Mouse (Mus musculus) heart, postnatal 0 days (tissue): ENCODE measurements around the gene Slco1a5. TPM values are rescaled to one million over a fixed set of nuclear protein-coding genes. Genes with fewer than 3 reads are reported as not detected.
"Not testable (repeated sequence)": the region's sequence is repeated elsewhere in the genome, so short reads cannot be mapped to it uniquely, and the experiment has no call there.

Experiments used
- ATAC-seq: fragments of 200-750 bp; cut with Nextera tagmentation; 2 replicates; pipeline ENCODE4 v1.8.0; 2017; ENCODE audit warnings: low read depth, moderate number of reproducible peaks, moderate library complexity; ENCODE audit not compliant: insufficient read depth
- DNase-seq: peaks from one replicate; pipeline ENCODE4 v3.0.0-alpha.2; 2016; ENCODE audit warnings: low spot score
- H3K27ac ChIP-seq: fragments of 300-500 bp; sonication (generic); 2 replicates; pipeline ENCODE4 v1.5.1; 2014; ENCODE audit warnings: low read depth, mild to moderate bottlenecking
- H3K27me3 ChIP-seq: fragments of 300-500 bp; sonication (generic); 2 replicates; pipeline ENCODE4 v1.6.1; 2014; ENCODE audit warnings: low read length, mixed read lengths; ENCODE audit not compliant: control insufficient read depth, insufficient read depth
- H3K36me3 ChIP-seq: fragments of 300-500 bp; sonication (generic); replicated peaks from 2 replicates; pipeline ENCODE4 v1.6.1; 2014; ENCODE audit warnings: low read length, mixed read lengths; ENCODE audit not compliant: control insufficient read depth, insufficient read depth
- H3K4me1 ChIP-seq: fragments of 300-500 bp; sonication (generic); 2 replicates; pipeline ENCODE4 v1.6.1; 2014; ENCODE audit warnings: antibody characterized with exemption; ENCODE audit not compliant: control insufficient read depth, insufficient read depth
- H3K4me2 ChIP-seq: fragments of 300-500 bp; sonication (generic); 2 replicates; pipeline ENCODE4 v1.6.1; 2014; ENCODE audit warnings: low read depth, mild to moderate bottlenecking, low read length, moderate library complexity
- H3K4me3 ChIP-seq: fragments of 300-500 bp; sonication (generic); 2 replicates; pipeline ENCODE4 v1.5.1; 2014; ENCODE audit warnings: low read depth, low read length
- H3K9ac ChIP-seq: fragments of 300-500 bp; sonication (generic); replicated peaks from 2 replicates; pipeline ENCODE4 v1.6.1; 2014; ENCODE audit warnings: low read depth, low read length, mixed read lengths
- H3K9me3 ChIP-seq: fragments of 300-500 bp; sonication (generic); replicated peaks from 2 replicates; pipeline ENCODE4 v1.6.1; 2016; ENCODE audit warnings: low read length; ENCODE audit not compliant: control insufficient read depth
- CTCF ChIP-seq: IDR thresholded peaks from 2 replicates; pipeline ENCODE4 v1.5.1; 2016; ENCODE audit warnings: antibody characterized with exemption, control low read depth, low read depth
- EP300 ChIP-seq: IDR thresholded peaks from 2 replicates; pipeline ENCODE4 v1.6.1; 2016; ENCODE audit warnings: antibody characterized with exemption, low read depth
- WGBS: fragments of 180-500 bp; shearing (Covaris S2); extraction: QIAGEN DNeasy Blood & Tissue Kit; methylation state at CpG from one replicate; pipeline ENCODE4 v1.1.7; 2014; 5-methylcytosine and 5-hydroxymethylcytosine counted together
- polyA plus RNA-seq: library from polyadenylated mRNA; unstranded; fragments of >200 nt; fragmentation: Nextera tagmentation; extraction: Ambion mirVana; gene quantifications from 2 replicates; pipeline ENCODE4 v1.2.1, GENCODE M21; 2015
- total RNA-seq: library from RNA; depleted of rRNA; stranded (reverse); fragments of >200 nt; gene quantifications from 2 replicates; pipeline ENCODE4 v1.2.3, GENCODE M21; 2014; ENCODE audit warnings: low replicate concordance

Slco1a5 gene
- total and polyA plus RNA-seq, 2 experiments from 2014 or later, result not detected

- no peak overlapping the region for H3K4me3 ChIP-seq
- H3K4me1 ChIP-seq, result no peaks in the 10 kb centered on the region
- H3K9me3 ChIP-seq, result no peaks in the 10 kb centered on the region
- WGBS, result 67% methylated on average over 9 of the region's 9 CpGs
- H3K36me3 ChIP-seq, result peaks cover 86% of the 10 kb centered on the region
- DNase-seq (no peak), ATAC-seq (no peak)
- TF ChIP-seq CTCF (peak; percentile 42), EP300 (no peak)
- no peak overlapping the region for H3K4me2 ChIP-seq
- H3K9ac ChIP-seq, result no peak overlapping the region
- H3K27me3 ChIP-seq, result no peaks in the 10 kb centered on the region
- H3K27ac ChIP-seq, result no peak overlapping the region
These were observed 40.3 kb upstream of the Slco1a5 start for GRCm38 (mm10) chr6:142363019-142363576.

DNA sequence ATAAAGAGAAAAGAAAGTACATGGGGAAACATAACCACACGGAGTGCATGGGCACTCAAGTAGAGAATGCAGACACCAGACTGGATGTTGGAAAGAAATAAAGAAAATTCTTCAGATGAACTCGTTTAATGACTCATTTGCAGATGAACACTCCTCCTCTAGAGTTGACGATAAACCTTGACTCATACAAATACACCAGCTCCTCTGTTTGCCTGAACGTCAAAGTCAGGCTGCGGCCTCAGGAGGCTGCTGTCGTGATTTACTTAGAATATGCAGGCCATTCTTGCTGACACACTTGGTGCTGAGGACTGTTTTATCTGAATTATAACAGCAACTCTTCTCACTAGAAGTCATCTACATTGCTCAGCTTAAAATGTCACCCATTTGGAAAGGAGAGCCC is 39.3 kb upstream of the Slco1a5 start:
- no peak for DNase-seq
- Histone ChIP-seq H3K9me3 (no peaks in the 10 kb centered on the region), H3K4me3 (no peak overlapping the region), H3K4me2 (no peak overlapping the region), H3K9ac (no peak overlapping the region), H3K27ac (no peak overlapping the region), H3K36me3 (peaks cover 84% of the 10 kb centered on the region), H3K4me1 (no peaks in the 10 kb centered on the region), H3K27me3 (no peaks in the 10 kb centered on the region)
- no peak for ATAC-seq
- TF ChIP-seq EP300, result no peak
- TF ChIP-seq CTCF, result no peak
- WGBS, result 87% methylated on average over 6 of the region's 6 CpGs

- Histone ChIP-seq H3K4me2 (no peak overlapping the region), H3K9me3 (no peaks in the 10 kb centered on the region), H3K27me3 (no peaks in the 10 kb centered on the region), H3K27ac (no peak overlapping the region), H3K4me1 (no peaks in the 10 kb centered on the region), H3K4me3 (no peak overlapping the region), H3K9ac (no peak overlapping the region), H3K36me3 (peaks cover 77% of the 10 kb centered on the region)
- 67% methylated on average over 7 of the region's 7 CpGs for WGBS
- no peak for DNase-seq
- no peak for TF ChIP-seq EP300
- no peak for TF ChIP-seq CTCF
- no peak for ATAC-seq
These were observed 34.3 kb upstream of the Slco1a5 start for GRCm38 (mm10) chr6:142357106-142357505.

DNA sequence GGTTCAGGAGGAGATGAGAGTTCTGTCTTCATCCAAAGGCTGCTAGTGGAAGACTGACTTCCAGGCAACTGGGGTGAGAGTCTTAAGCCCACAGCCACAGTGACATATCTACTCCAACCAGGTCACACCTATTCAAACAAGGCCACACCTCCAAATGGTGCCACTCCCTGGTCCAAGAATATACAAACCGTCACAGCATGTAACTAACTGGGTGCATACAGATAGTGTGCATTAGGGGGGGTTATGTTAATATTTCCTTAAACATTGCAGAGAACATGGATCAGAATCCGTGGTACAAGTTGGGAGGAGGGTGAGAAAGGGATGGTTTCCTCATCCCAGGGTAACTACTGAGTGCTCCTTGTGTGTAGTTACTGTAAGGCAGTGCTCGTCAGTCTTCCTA is 29.3 kb upstream of the Slco1a5 start:
- not testable (repeated sequence) for H3K4me2 ChIP-seq, H3K27ac ChIP-seq, DNase-seq, H3K9ac ChIP-seq, H3K27me3 ChIP-seq, ATAC-seq, H3K4me1 ChIP-seq, H3K4me3 ChIP-seq, H3K9me3 ChIP-seq
- peaks cover 62% of the 10 kb centered on the region for H3K36me3 ChIP-seq
- 81% methylated on average over 3 of the region's 3 CpGs for WGBS

GRCm38 (mm10) chr6:142347431-142348385 is 24.9 kb upstream of the Slco1a5 start:
- Histone ChIP-seq H3K4me2 (no peak overlapping the region), H3K27ac (no peak overlapping the region), H3K9ac (no peak overlapping the region), H3K9me3 (no peaks in the 10 kb centered on the region), H3K36me3 (peaks cover 38% of the 10 kb centered on the region), H3K4me1 (no peaks in the 10 kb centered on the region), H3K27me3 (no peaks in the 10 kb centered on the region), H3K4me3 (no peak overlapping the region)
- WGBS, result 65% methylated on average over 11 of the region's 11 CpGs
- ATAC-seq (no peak), DNase-seq (no peak)
- TF ChIP-seq CTCF (no peak), EP300 (no peak)
